Mouse (Mus musculus): ENCODE measurements at regions not wholly inside any gene's neighbourhood (a gene's known extent, or its start where the extent isn't known, plus 50 kb on each side); places are given as distances from the start of the nearest gene placed in this dataset.

DNA sequence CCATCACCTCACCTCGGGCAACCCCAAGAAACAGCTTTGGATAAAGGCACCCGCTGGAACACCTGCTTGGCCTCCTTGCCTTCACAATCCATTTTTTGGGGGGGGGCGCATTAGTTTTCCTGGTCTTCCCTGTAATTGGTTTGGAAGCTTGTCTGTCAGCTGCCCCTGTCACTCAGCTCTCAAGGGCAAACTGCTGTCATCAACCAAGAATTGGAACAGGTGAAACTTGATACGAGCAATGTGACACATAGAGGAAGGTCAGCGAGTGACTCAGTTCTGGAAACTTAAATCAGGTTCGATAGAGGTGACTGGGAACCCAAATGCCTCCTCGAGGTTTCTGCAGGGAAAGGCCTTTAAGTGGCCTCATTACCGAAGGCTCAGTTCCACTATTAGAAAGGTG, 73.2 kb upstream of the Slc38a2 start:
- Histone ChIP-seq H3K36me3 (ENCODE audit: control insufficient read depth, insufficient read depth, low read length) (no peaks in the 10 kb centered on the region), H3K4me3 (ENCODE audit: extremely low read depth, insufficient read depth, insufficient read length) (no peak overlapping the region), H3K27ac (ENCODE audit: insufficient read depth, low read length) (no peak overlapping the region), H3K4me1 (ENCODE audit: control insufficient read depth, insufficient read depth, insufficient read length) (no peaks in the 10 kb centered on the region; the same call in 1 of the 2 replicates), H3K27me3 (ENCODE audit: control insufficient read depth, insufficient read depth, low read length) (no peaks in the 10 kb centered on the region)
- no peak for DNase-seq (ENCODE audit: low read depth in 1 of 2, low spot score in 2 of 2)
- WGBS, result 90% methylated on average over 8 of the region's 8 CpGs
- TF ChIP-seq CTCF (IDR thresholded peaks at IDR 0.05; ENCODE audit: extremely low read depth, insufficient read depth, insufficient read length, insufficient replicate concordance) (no peak), POLR2A (IDR thresholded peaks at IDR 0.05; ENCODE audit: low read depth, low read length) (no peak)

DNA sequence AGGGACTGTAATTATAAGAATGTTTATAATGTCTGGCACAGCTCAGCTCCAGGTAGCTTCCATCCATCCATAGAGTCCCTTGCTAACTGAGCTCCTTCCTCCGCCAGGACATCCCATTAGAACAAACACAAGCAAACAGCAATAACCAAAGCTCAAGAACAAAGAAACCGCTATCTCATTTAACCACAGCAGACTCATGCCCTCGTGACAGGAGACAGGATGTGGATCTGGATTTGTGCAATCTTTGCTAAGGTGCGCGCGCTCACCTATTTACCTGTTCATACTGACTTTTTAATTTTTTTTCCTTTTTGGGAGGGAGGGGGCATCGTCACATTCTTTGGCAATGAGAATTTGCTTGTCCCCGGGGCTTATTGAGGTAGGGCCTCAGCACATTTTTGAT, 71.3 kb upstream of the Slc38a2 start:
- 72% methylated on average over 8 of the region's 8 CpGs for WGBS
- peak in 1 of 2 experiments; percentile 32 for DNase-seq (ENCODE audit: low read depth in 1 of 2, low spot score in 2 of 2)
- Histone ChIP-seq H3K4me1 (ENCODE audit: control insufficient read depth, insufficient read depth, insufficient read length) (no peaks in the 10 kb centered on the region; the same call in 1 of the 2 replicates), H3K27me3 (ENCODE audit: control insufficient read depth, insufficient read depth, low read length) (no peaks in the 10 kb centered on the region), H3K4me3 (ENCODE audit: extremely low read depth, insufficient read depth, insufficient read length) (no peak overlapping the region), H3K36me3 (ENCODE audit: control insufficient read depth, insufficient read depth, low read length) (no peaks in the 10 kb centered on the region), H3K27ac (ENCODE audit: insufficient read depth, low read length) (no peak overlapping the region)
- no peak for TF ChIP-seq POLR2A (IDR thresholded peaks at IDR 0.05; ENCODE audit: low read depth, low read length)
- no peak for TF ChIP-seq CTCF (IDR thresholded peaks at IDR 0.05; ENCODE audit: extremely low read depth, insufficient read depth, insufficient read length, insufficient replicate concordance)

GRCm38 (mm10) chr15:96770299-96770698, 70.8 kb upstream of the Slc38a2 start:
- no peak for DNase-seq (ENCODE audit: low read depth in 1 of 2, low spot score in 2 of 2)
- no peak overlapping the region for H3K4me3 ChIP-seq (ENCODE audit: extremely low read depth, insufficient read depth, insufficient read length)
- no peaks in the 10 kb centered on the region for H3K36me3 ChIP-seq (ENCODE audit: control insufficient read depth, insufficient read depth, low read length)
- TF ChIP-seq POLR2A (IDR thresholded peaks at IDR 0.05; ENCODE audit: low read depth, low read length) (no peak), CTCF (IDR thresholded peaks at IDR 0.05; ENCODE audit: extremely low read depth, insufficient read depth, insufficient read length, insufficient replicate concordance) (no peak)
- no peaks in the 10 kb centered on the region; the same call in 1 of the 2 replicates for H3K4me1 ChIP-seq (ENCODE audit: control insufficient read depth, insufficient read depth, insufficient read length)
- H3K27ac ChIP-seq (ENCODE audit: insufficient read depth, low read length), result no peak overlapping the region
- H3K27me3 ChIP-seq (ENCODE audit: control insufficient read depth, insufficient read depth, low read length), result no peaks in the 10 kb centered on the region
- 75% methylated on average over 7 of the region's 7 CpGs for WGBS

DNA sequence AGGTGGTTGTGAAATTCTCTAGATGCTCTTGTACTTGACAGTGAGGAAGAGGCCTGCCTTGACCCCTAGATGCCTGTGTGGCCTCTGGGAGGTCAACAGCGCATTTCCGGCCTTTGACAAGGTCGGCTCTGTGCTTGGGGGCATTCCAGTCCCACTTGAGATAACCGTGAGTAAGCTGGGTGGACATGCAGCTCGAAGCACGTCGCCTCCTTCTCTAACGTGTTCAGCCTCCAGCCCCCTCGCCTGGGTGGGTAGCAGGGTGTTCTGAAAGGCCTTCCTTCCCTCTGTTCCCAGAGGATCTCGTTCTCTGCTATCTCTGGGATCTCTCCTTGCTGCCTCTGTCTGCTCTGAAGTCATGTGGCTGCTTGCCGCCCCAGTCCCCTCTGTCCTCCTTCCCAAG, 70.2 kb upstream of the Slc38a2 start:
- no peak for DNase-seq (ENCODE audit: low read depth in 1 of 2, low spot score in 2 of 2)
- H3K4me1 ChIP-seq (ENCODE audit: control insufficient read depth, insufficient read depth, insufficient read length), result no peaks in the 10 kb centered on the region; the same call in 1 of the 2 replicates
- H3K27me3 ChIP-seq (ENCODE audit: control insufficient read depth, insufficient read depth, low read length), result no peaks in the 10 kb centered on the region
- H3K36me3 ChIP-seq (ENCODE audit: control insufficient read depth, insufficient read depth, low read length), result no peaks in the 10 kb centered on the region
- peak overlapping the region; percentile 45; the same call in 1 of the 2 replicates for H3K27ac ChIP-seq (ENCODE audit: insufficient read depth, low read length)
- 90% methylated on average over 11 of the region's 11 CpGs for whole genome bisulfite sequencing
- no peak overlapping the region for H3K4me3 ChIP-seq (ENCODE audit: extremely low read depth, insufficient read depth, insufficient read length)
- no peak for TF ChIP-seq POLR2A (IDR thresholded peaks at IDR 0.05; ENCODE audit: low read depth, low read length)
- TF ChIP-seq CTCF (IDR thresholded peaks at IDR 0.05; ENCODE audit: extremely low read depth, insufficient read depth, insufficient read length, insufficient replicate concordance), result no peak

DNA sequence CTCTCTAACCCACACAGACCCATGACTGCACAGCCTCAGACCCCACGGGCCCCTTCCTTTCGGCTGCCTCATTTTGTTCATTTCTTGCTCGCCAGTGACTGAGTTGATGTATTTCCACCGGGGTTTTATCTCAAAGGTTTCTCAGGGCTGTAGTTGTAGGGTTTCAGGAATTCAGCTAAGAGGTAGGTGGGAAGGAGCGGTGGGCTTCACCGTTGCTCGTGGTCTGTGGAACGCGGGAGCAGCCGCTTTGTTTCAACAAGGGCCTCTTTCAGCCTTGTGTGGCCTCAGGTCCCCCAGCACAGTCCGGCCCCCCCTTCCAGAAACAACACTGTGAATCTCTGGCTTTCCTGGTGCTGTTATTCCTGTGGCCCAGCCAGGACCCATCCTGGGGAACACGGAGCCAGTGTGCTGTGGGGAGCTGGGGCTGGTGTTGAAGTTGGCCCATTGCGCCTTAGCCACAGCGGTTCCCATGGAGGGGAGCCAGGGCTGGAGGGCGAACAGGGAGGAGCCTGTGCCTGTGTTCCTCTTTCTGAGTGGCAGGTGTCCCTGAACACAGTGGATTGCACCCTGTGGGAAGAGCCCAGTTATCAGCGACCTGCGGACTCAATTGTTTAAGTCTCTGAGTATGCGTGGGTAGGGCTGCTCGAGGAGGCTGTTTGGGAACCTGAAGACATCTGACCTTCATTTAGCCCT, 68.9 kb upstream of the Slc38a2 start:
- Histone ChIP-seq H3K4me1 (ENCODE audit: control insufficient read depth, insufficient read depth, insufficient read length) (no peaks in the 10 kb centered on the region; the same call in 1 of the 2 replicates), H3K27me3 (ENCODE audit: control insufficient read depth, insufficient read depth, low read length) (no peaks in the 10 kb centered on the region), H3K4me3 (ENCODE audit: extremely low read depth, insufficient read depth, insufficient read length) (no peak overlapping the region), H3K27ac (ENCODE audit: insufficient read depth, low read length) (no peak overlapping the region), H3K36me3 (ENCODE audit: control insufficient read depth, insufficient read depth, low read length) (no peaks in the 10 kb centered on the region)
- WGBS, result 63% methylated on average over 19 of the region's 19 CpGs
- DNase-seq (ENCODE audit: low read depth in 1 of 2, low spot score in 2 of 2), result no peak
- TF ChIP-seq POLR2A (IDR thresholded peaks at IDR 0.05; ENCODE audit: low read depth, low read length) (no peak), CTCF (IDR thresholded peaks at IDR 0.05; ENCODE audit: extremely low read depth, insufficient read depth, insufficient read length, insufficient replicate concordance) (no peak)

- WGBS, result 81% methylated on average over 5 of the region's 5 CpGs
- TF ChIP-seq CTCF (IDR thresholded peaks at IDR 0.05; ENCODE audit: extremely low read depth, insufficient read depth, insufficient read length, insufficient replicate concordance), result no peak
- TF ChIP-seq POLR2A (IDR thresholded peaks at IDR 0.05; ENCODE audit: low read depth, low read length), result no peak
- Histone ChIP-seq H3K4me1 (ENCODE audit: control insufficient read depth, insufficient read depth, insufficient read length) (no peaks in the 10 kb centered on the region; the same call in 1 of the 2 replicates), H3K27ac (ENCODE audit: insufficient read depth, low read length) (no peak overlapping the region), H3K36me3 (ENCODE audit: control insufficient read depth, insufficient read depth, low read length) (no peaks in the 10 kb centered on the region), H3K27me3 (ENCODE audit: control insufficient read depth, insufficient read depth, low read length) (no peaks in the 10 kb centered on the region), H3K4me3 (ENCODE audit: extremely low read depth, insufficient read depth, insufficient read length) (no peak overlapping the region)
- DNase-seq (ENCODE audit: low read depth in 1 of 2, low spot score in 2 of 2), result no peak
Observed at GRCm38 (mm10) chr15:96767188-96767587, 67.7 kb upstream of the Slc38a2 start.

GRCm38 (mm10) chr15:96766238-96766637, 66.7 kb upstream of the Slc38a2 start:
- no peaks in the 10 kb centered on the region for H3K36me3 ChIP-seq (ENCODE audit: control insufficient read depth, insufficient read depth, low read length)
- no peak overlapping the region for H3K27ac ChIP-seq (ENCODE audit: insufficient read depth, low read length)
- no peak for DNase-seq (ENCODE audit: low read depth in 1 of 2, low spot score in 2 of 2)
- H3K4me3 ChIP-seq (ENCODE audit: extremely low read depth, insufficient read depth, insufficient read length), result no peak overlapping the region
- no peaks in the 10 kb centered on the region; the same call in 1 of the 2 replicates for H3K4me1 ChIP-seq (ENCODE audit: control insufficient read depth, insufficient read depth, insufficient read length)
- H3K27me3 ChIP-seq (ENCODE audit: control insufficient read depth, insufficient read depth, low read length), result no peaks in the 10 kb centered on the region
- no peak for TF ChIP-seq POLR2A (IDR thresholded peaks at IDR 0.05; ENCODE audit: low read depth, low read length)
- TF ChIP-seq CTCF (IDR thresholded peaks at IDR 0.05; ENCODE audit: extremely low read depth, insufficient read depth, insufficient read length, insufficient replicate concordance), result no peak
- 98% methylated on average over 9 of the region's 9 CpGs for WGBS
